Mouse (Mus musculus): Measurements from ENCODE around the gene Olfr985. TPM values are rescaled to one million over a fixed set of nuclear protein-coding genes. Genes with fewer than 3 reads are reported as not detected.

Olfr985 gene
- total RNA-seq (2014; fragmentation: Nextera tagmentation) = not detected in 2 replicates
- total RNA-seq (2017) = not detected in 2 replicates
- polyA plus RNA-seq (2012) = not detected in 2 replicates

DNA sequence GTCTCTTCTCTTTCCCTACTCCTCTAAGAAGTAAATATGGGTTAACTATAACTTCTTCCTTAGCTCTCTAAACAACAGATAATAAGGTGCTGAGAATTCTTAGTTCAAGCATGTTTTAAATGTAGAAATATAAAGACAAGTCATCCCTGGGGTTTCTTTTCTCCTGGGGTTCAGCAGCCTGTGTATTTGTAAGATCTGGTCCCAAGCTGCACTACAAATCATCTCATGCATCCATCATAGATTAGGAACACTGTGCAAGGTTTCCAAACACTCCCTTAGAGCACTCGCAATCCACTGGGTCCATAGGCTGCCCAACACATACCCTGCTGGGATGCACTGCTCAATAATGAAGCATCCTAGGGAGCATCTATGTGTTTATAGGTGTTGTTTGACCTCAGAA is at the start of gene Olfr985:
TSS of gene Olfr985 (minus strand) at position 101 of the 400 bp plus-strand sequence.
- ATAC-seq (ENCODE audit: extremely low read depth, insufficient number of reproducible peaks, low FRiP score, poor library complexity, severe bottlenecking) = no peak
- no peaks in the 10 kb centered on the region for H3K4me1 ChIP-seq (ENCODE audit: insufficient read depth, low read depth, low read length)

DNA sequence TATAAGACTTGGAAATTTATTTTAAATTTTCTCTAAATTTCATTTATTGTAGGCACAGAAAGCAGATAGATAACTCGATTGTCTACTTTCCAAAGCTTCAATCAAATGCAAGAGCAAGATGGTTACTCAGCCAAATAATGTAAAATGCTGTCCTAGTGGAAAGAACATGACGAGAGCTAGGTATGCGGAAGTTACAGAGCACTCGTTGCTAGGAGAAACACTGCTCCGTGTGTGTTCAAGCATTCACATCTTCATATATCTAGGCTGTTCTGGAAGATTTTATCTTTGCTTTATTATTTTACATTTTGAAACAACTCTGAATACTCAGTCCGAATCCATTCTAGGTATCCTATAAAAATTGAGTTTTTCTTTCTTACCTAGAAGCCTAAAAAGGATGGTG is 47.0 kb upstream of the Olfr985 start:
- ATAC-seq (ENCODE audit: extremely low read depth, insufficient number of reproducible peaks, low FRiP score, poor library complexity, severe bottlenecking) (no peak), DNase-seq (ENCODE audit: low spot score) (no peak)
- Histone ChIP-seq H3K4me3 (ENCODE audit: low read depth, low read length) (no peak overlapping the region), H3K36me3 (replicated peaks) (no peaks in the 10 kb centered on the region), H3K9me3 (replicated peaks) (no peaks in the 10 kb centered on the region), H3K27me3 (ENCODE audit: insufficient read depth, low read length) (no peaks in the 10 kb centered on the region), H3K4me1 (ENCODE audit: insufficient read depth, low read depth, low read length) (no peaks in the 10 kb centered on the region)
- TF ChIP-seq POLR2AphosphoS5 (IDR thresholded peaks at IDR 0.05; ENCODE audit: insufficient replicate concordance, low read depth, low read length) (no peak), CTCF (IDR thresholded peaks at IDR 0.05; ENCODE audit: low read depth, low read length) (no peak), GATA2 (IDR thresholded peaks at IDR 0.05; ENCODE audit: borderline replicate concordance, low read depth, low read length) (no peak), TAL1 (conservative IDR thresholded peaks at IDR 0.05; ENCODE audit: low read depth, low read length) (no peak), GATA1 (IDR thresholded peaks at IDR 0.05; ENCODE audit: borderline replicate concordance, low read length) (no peak)

More for the DNA sequence above, at the start of gene Olfr985:
- Histone ChIP-seq H3K36me3 (replicated peaks) (no peaks in the 10 kb centered on the region), H3K27me3 (ENCODE audit: insufficient read depth, low read length) (no peaks in the 10 kb centered on the region), H3K9me3 (replicated peaks) (no peaks in the 10 kb centered on the region), H3K4me3 (ENCODE audit: low read depth, low read length) (no peak within 1 kb of the TSS)
- TF ChIP-seq CTCF (IDR thresholded peaks at IDR 0.05; ENCODE audit: low read depth, low read length) (no peak), GATA2 (IDR thresholded peaks at IDR 0.05; ENCODE audit: borderline replicate concordance, low read depth, low read length) (no peak), TAL1 (conservative IDR thresholded peaks at IDR 0.05; ENCODE audit: low read depth, low read length) (no peak), GATA1 (IDR thresholded peaks at IDR 0.05; ENCODE audit: borderline replicate concordance, low read length) (no peak), POLR2AphosphoS5 (IDR thresholded peaks at IDR 0.05; ENCODE audit: insufficient replicate concordance, low read depth, low read length) (no peak)
- DNase-seq (ENCODE audit: low spot score) = no peak

DNA sequence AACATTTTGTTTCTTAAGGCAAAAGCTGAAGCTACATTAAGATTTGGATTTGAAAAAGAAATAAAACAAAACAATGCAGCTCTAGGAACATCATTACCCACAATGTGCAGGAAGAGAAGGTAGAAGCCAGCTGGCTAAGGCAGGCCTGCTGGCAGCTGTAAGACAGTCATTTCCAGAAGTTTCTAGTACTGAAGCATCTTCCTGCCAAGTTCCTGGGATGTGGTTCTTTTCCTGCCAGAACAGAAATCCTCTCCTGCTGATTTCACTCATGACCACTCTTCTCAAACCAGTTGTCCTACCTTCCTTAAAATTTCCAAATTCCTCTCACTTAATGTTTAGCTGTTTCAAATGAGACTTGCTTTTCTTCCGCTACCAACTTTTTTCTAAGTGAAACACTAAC is 36.5 kb upstream of the Olfr985 start:
- ATAC-seq (ENCODE audit: extremely low read depth, insufficient number of reproducible peaks, low FRiP score, poor library complexity, severe bottlenecking) (no peak), DNase-seq (ENCODE audit: low spot score) (no peak)
- Histone ChIP-seq H3K36me3 (replicated peaks) (no peaks in the 10 kb centered on the region), H3K4me1 (ENCODE audit: insufficient read depth, low read depth, low read length) (no peaks in the 10 kb centered on the region), H3K9me3 (replicated peaks) (no peaks in the 10 kb centered on the region), H3K4me3 (ENCODE audit: low read depth, low read length) (no peak overlapping the region), H3K27me3 (ENCODE audit: insufficient read depth, low read length) (no peaks in the 10 kb centered on the region)
- TF ChIP-seq GATA2 (IDR thresholded peaks at IDR 0.05; ENCODE audit: borderline replicate concordance, low read depth, low read length) (no peak), TAL1 (conservative IDR thresholded peaks at IDR 0.05; ENCODE audit: low read depth, low read length) (no peak), GATA1 (IDR thresholded peaks at IDR 0.05; ENCODE audit: borderline replicate concordance, low read length) (no peak)

DNA sequence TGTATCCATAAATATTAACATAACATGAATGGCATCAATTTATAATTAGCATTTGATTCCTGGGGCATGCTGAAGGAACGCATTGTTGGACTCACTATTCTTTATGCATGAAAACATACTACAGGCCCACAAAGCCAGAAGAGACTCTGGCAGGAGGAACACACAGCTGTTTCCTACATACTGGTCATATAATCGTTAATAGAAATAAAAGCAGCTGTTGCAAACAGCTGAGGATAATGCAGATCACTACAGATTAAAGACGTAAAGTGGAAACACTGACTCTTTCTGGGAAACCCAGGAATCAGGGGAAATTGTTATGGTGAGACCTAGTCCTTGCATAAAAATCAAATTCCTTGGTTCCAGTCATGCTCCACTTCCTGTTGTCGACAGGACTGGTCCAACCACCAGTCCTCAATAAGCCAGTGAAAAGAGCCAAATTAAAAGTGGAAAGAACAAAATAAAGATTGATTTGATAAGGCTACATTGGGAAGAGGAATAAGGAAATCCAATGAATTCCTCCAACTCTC is 25.2 kb upstream of the Olfr985 start:
- DNase-seq (ENCODE audit: low spot score) (no peak), ATAC-seq (ENCODE audit: extremely low read depth, insufficient number of reproducible peaks, low FRiP score, poor library complexity, severe bottlenecking) (no peak)
- no peak overlapping the region for H3K4me3 ChIP-seq (ENCODE audit: low read depth, low read length)
- H3K4me1 ChIP-seq (ENCODE audit: insufficient read depth, low read depth, low read length) = no peaks in the 10 kb centered on the region
- TF ChIP-seq CTCF (IDR thresholded peaks at IDR 0.05; ENCODE audit: low read depth, low read length) (no peak), GATA1 (IDR thresholded peaks at IDR 0.05; ENCODE audit: borderline replicate concordance, low read length) (no peak), TAL1 (conservative IDR thresholded peaks at IDR 0.05; ENCODE audit: low read depth, low read length) (no peak), POLR2AphosphoS5 (IDR thresholded peaks at IDR 0.05; ENCODE audit: insufficient replicate concordance, low read depth, low read length) (no peak), GATA2 (IDR thresholded peaks at IDR 0.05; ENCODE audit: borderline replicate concordance, low read depth, low read length) (no peak)
- no peaks in the 10 kb centered on the region for H3K9me3 ChIP-seq (replicated peaks)
- H3K36me3 ChIP-seq (replicated peaks) = no peaks in the 10 kb centered on the region
- H3K27me3 ChIP-seq (ENCODE audit: insufficient read depth, low read length) = no peaks in the 10 kb centered on the region

DNA sequence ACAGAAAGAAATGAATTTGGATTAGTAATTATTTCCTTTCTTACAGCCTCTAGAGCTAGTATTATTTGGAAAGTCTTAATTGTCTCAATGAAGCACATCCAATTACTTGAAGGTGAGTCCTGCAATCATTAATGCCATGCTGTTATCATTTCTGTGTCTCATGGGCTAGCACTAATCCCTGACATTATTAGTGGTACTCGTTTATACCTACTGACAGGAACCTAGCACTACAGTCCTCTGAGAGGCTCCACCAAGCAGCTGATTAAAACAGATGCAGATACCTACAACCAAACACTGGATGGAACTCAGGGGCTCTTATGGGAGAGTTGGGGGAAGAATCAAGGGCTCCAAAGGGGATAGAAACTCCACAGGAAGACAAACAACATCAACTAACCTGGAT is 11.6 kb upstream of the Olfr985 start:
- no peak for DNase-seq (ENCODE audit: low spot score)
- H3K4me1 ChIP-seq (ENCODE audit: insufficient read depth, low read depth, low read length) = no peaks in the 10 kb centered on the region
- H3K36me3 ChIP-seq (replicated peaks) = no peaks in the 10 kb centered on the region
- no peaks in the 10 kb centered on the region for H3K27me3 ChIP-seq (ENCODE audit: insufficient read depth, low read length)
- no peaks in the 10 kb centered on the region for H3K9me3 ChIP-seq (replicated peaks)
- no peak overlapping the region for H3K4me3 ChIP-seq (ENCODE audit: low read depth, low read length)
- no peak for ATAC-seq (ENCODE audit: extremely low read depth, insufficient number of reproducible peaks, low FRiP score, poor library complexity, severe bottlenecking)
- no peak for TF ChIP-seq GATA1 (IDR thresholded peaks at IDR 0.05; ENCODE audit: borderline replicate concordance, low read length)
- no peak for TF ChIP-seq CTCF (IDR thresholded peaks at IDR 0.05; ENCODE audit: low read depth, low read length)
- TF ChIP-seq POLR2AphosphoS5 (IDR thresholded peaks at IDR 0.05; ENCODE audit: insufficient replicate concordance, low read depth, low read length) = no peak
- no peak for TF ChIP-seq GATA2 (IDR thresholded peaks at IDR 0.05; ENCODE audit: borderline replicate concordance, low read depth, low read length)
- TF ChIP-seq TAL1 (conservative IDR thresholded peaks at IDR 0.05; ENCODE audit: low read depth, low read length) = no peak

DNA sequence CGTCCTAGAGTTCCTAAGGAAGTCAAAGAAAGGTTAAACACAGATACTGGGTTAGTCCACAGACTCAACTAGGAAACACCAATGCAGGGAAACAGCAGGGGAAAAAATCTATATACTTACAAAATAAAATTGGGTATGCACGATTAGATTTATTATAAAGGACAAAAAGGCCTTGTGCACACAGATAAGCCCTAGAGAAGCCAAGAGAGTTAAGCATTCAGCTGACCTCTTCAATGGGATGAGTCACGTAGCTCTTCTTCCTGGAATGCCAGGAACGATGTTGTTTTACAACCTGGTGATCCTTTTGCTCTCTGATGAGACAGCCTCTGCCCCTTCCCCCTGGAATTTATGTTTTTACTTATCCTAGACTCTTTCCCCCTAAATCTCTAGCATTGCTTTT is 9.5 kb upstream of the Olfr985 start:
- DNase-seq (ENCODE audit: low spot score) (no peak), ATAC-seq (ENCODE audit: extremely low read depth, insufficient number of reproducible peaks, low FRiP score, poor library complexity, severe bottlenecking) (no peak)
- Histone ChIP-seq H3K4me3 (ENCODE audit: low read depth, low read length) (no peak overlapping the region), H3K36me3 (replicated peaks) (no peaks in the 10 kb centered on the region), H3K4me1 (ENCODE audit: insufficient read depth, low read depth, low read length) (no peaks in the 10 kb centered on the region), H3K27me3 (ENCODE audit: insufficient read depth, low read length) (no peaks in the 10 kb centered on the region), H3K9me3 (replicated peaks) (no peaks in the 10 kb centered on the region)
- no peak for TF ChIP-seq TAL1 (conservative IDR thresholded peaks at IDR 0.05; ENCODE audit: low read depth, low read length)
- TF ChIP-seq CTCF (IDR thresholded peaks at IDR 0.05; ENCODE audit: low read depth, low read length) = no peak
- TF ChIP-seq GATA1 (IDR thresholded peaks at IDR 0.05; ENCODE audit: borderline replicate concordance, low read length) = no peak
- no peak for TF ChIP-seq POLR2AphosphoS5 (IDR thresholded peaks at IDR 0.05; ENCODE audit: insufficient replicate concordance, low read depth, low read length)
- TF ChIP-seq GATA2 (IDR thresholded peaks at IDR 0.05; ENCODE audit: borderline replicate concordance, low read depth, low read length) = no peak

Measured in G1E (cell line).